Mouse (Mus musculus) kidney, adult 2 months (tissue): ENCODE data around the gene Rapgef5. TPM values are rescaled to one million over a fixed set of nuclear protein-coding genes. Genes with fewer than 3 reads are reported as not detected.

ENCODE experiments used
- DNase-seq: peaks from one replicate; pipeline ENCODE4 v3.0.0; 2021
- H3K27ac ChIP-seq: fragments of 200-500 bp; 2 replicates; pipeline ENCODE4 v1.5.1; 2012; ENCODE audit warnings: low read depth, low read length, control low read depth, inconsistent platforms; ENCODE audit not compliant: insufficient read depth
- H3K27me3 ChIP-seq: fragments of 200-500 bp; replicated peaks from 2 replicates; pipeline ENCODE4 v1.6.1; 2012; ENCODE audit warnings: mild to moderate bottlenecking, moderate library complexity, low read length, inconsistent platforms; ENCODE audit not compliant: control insufficient read depth, insufficient read depth
- H3K36me3 ChIP-seq: fragments of 200-500 bp; 2 replicates; pipeline ENCODE4 v1.6.1; 2012; ENCODE audit warnings: mild to moderate bottlenecking, moderate library complexity, low read length, inconsistent platforms; ENCODE audit not compliant: control insufficient read depth, insufficient read depth
- H3K4me1 ChIP-seq: fragments of 200-500 bp; 2 replicates; pipeline ENCODE4 v1.6.1; 2011; ENCODE audit warnings: low read length; ENCODE audit not compliant: control insufficient read depth, insufficient read depth
- H3K4me3 ChIP-seq: fragments of 200-500 bp; 2 replicates; pipeline ENCODE4 v1.5.1; 2011; ENCODE audit warnings: mild to moderate bottlenecking, low read depth, low read length, control low read depth; ENCODE audit not compliant: insufficient read depth
- CTCF ChIP-seq: fragments of 200-500 bp; conservative IDR thresholded peaks from 2 replicates; pipeline ENCODE4 v1.5.1; 2011; ENCODE audit warnings: low read depth, mild to moderate bottlenecking, control low read depth, low read length, moderate library complexity, mixed read lengths; ENCODE audit not compliant: insufficient read depth, insufficient read length
- POLR2A ChIP-seq: fragments of 200-500 bp; IDR thresholded peaks from one replicate; pipeline ENCODE4 v1.6.1; 2011; ENCODE audit warnings: low read depth, low read length, control low read depth
- WGBS: fragments of 180-500 bp; shearing (Covaris S2); methylation state at CpG from one replicate; pipeline ENCODE4 v1.1.7; 2018; 5-methylcytosine and 5-hydroxymethylcytosine counted together
- polyA plus RNA-seq: library from polyadenylated mRNA; depleted of rRNA; stranded (reverse); fragments of >200 nt; gene quantifications from 2 replicates; pipeline ENCODE4 v1.2.3, GENCODE M21; 2012

Rapgef5 gene
- polyA plus RNA-seq, 1 experiment, result 8.4 TPM

GRCm38 (mm10) chr12:117569671-117570070, 53.4 kb downstream of the Rapgef5 start:
- Histone ChIP-seq H3K4me3 (no peak overlapping the region), H3K4me1 (no peaks in the 10 kb centered on the region), H3K27me3 (no peaks in the 10 kb centered on the region; the same call in 1 of the 2 replicates), H3K36me3 (no peaks in the 10 kb centered on the region), H3K27ac (no peak overlapping the region)
- TF ChIP-seq POLR2A (no peak), CTCF (no peak)
- DNase-seq, result no peak
- 67% methylated on average over 2 of the region's 2 CpGs for WGBS

GRCm38 (mm10) chr12:117584256-117584655, 68.0 kb downstream of the Rapgef5 start:
- TF ChIP-seq POLR2A (no peak), CTCF (no peak)
- H3K4me3 ChIP-seq, result no peak overlapping the region
- H3K27ac ChIP-seq, result no peak overlapping the region
- H3K27me3 ChIP-seq, result no peaks in the 10 kb centered on the region
- no peaks in the 10 kb centered on the region for H3K4me1 ChIP-seq
- 88% methylated on average over 4 of the region's 4 CpGs for WGBS
- no peak for DNase-seq
- H3K36me3 ChIP-seq, result no peaks in the 10 kb centered on the region

GRCm38 (mm10) chr12:117585390-117585789, 69.1 kb downstream of the Rapgef5 start:
- H3K27ac ChIP-seq, result no peak overlapping the region
- 82% methylated on average over 2 of the region's 2 CpGs for WGBS
- H3K4me3 ChIP-seq, result no peak overlapping the region
- no peak for TF ChIP-seq CTCF
- TF ChIP-seq POLR2A, result no peak
- no peaks in the 10 kb centered on the region for H3K36me3 ChIP-seq
- no peak for DNase-seq
- no peaks in the 10 kb centered on the region for H3K27me3 ChIP-seq
- no peaks in the 10 kb centered on the region for H3K4me1 ChIP-seq

GRCm38 (mm10) chr12:117586124-117586523, 69.8 kb downstream of the Rapgef5 start:
- H3K27me3 ChIP-seq, result no peaks in the 10 kb centered on the region
- 14% methylated on average over 1 of the region's 1 CpGs for WGBS
- no peak overlapping the region for H3K4me3 ChIP-seq
- H3K36me3 ChIP-seq, result no peaks in the 10 kb centered on the region
- peak; percentile 86 for DNase-seq
- H3K27ac ChIP-seq, result no peak overlapping the region
- TF ChIP-seq POLR2A (no peak), CTCF (peak; percentile 96)
- no peaks in the 10 kb centered on the region for H3K4me1 ChIP-seq

GRCm38 (mm10) chr12:117589186-117589585, 72.9 kb downstream of the Rapgef5 start:
- Histone ChIP-seq H3K27me3 (no peaks in the 10 kb centered on the region), H3K27ac (no peak overlapping the region), H3K4me3 (no peak overlapping the region), H3K4me1 (no peaks in the 10 kb centered on the region), H3K36me3 (no peaks in the 10 kb centered on the region)
- TF ChIP-seq POLR2A, result no peak
- TF ChIP-seq CTCF, result no peak
- peak; percentile 70 for DNase-seq
- 55% methylated on average over 2 of the region's 2 CpGs for whole genome bisulfite sequencing

GRCm38 (mm10) chr12:117592019-117592418, 75.7 kb downstream of the Rapgef5 start:
- H3K36me3 ChIP-seq, result no peaks in the 10 kb centered on the region
- H3K4me3 ChIP-seq, result no peak overlapping the region
- peak; percentile 18 for DNase-seq
- H3K27me3 ChIP-seq, result no peaks in the 10 kb centered on the region
- WGBS, result 49% methylated on average over 2 of the region's 2 CpGs
- no peaks in the 10 kb centered on the region for H3K4me1 ChIP-seq
- H3K27ac ChIP-seq, result no peak overlapping the region
- no peak for TF ChIP-seq POLR2A
- 0 out of 2 replicates have a peak, but pooled peaks have one; percentile 2 for TF ChIP-seq CTCF

- H3K4me3 ChIP-seq, result no peak overlapping the region
- 44% methylated on average over 3 of the region's 3 CpGs for WGBS
- no peak for DNase-seq
- TF ChIP-seq POLR2A (no peak), CTCF (no peak)
- no peaks in the 10 kb centered on the region for H3K4me1 ChIP-seq
- no peaks in the 10 kb centered on the region for H3K36me3 ChIP-seq
- H3K27ac ChIP-seq, result no peak overlapping the region
- H3K27me3 ChIP-seq, result no peaks in the 10 kb centered on the region
Measured at GRCm38 (mm10) chr12:117592583-117592982, 76.3 kb downstream of the Rapgef5 start.

- Histone ChIP-seq H3K36me3 (no peaks in the 10 kb centered on the region), H3K27ac (no peak overlapping the region), H3K4me3 (no peak overlapping the region), H3K4me1 (no peaks in the 10 kb centered on the region), H3K27me3 (no peaks in the 10 kb centered on the region)
- 93% methylated on average over 9 of the region's 9 CpGs for WGBS
- TF ChIP-seq CTCF (no peak), POLR2A (no peak)
- no peak for DNase-seq
Measured at GRCm38 (mm10) chr12:117595179-117595578, 78.9 kb downstream of the Rapgef5 start.
